Mouse (Mus musculus) E14TG2a.4 (cell line): ENCODE measurements around the gene Nebl.

ENCODE experiments used
- CTCF ChIP-seq: conservative IDR thresholded peaks from 2 replicates; pipeline ENCODE4 v1.5.1; 2014; ENCODE audit warnings: low read length
- NANOG ChIP-seq: IDR thresholded peaks from 2 replicates; pipeline ENCODE4 v1.6.1; 2014; ENCODE audit warnings: borderline replicate concordance, low read length, mixed read lengths
- POU5F1 ChIP-seq: IDR thresholded peaks from 2 replicates; pipeline ENCODE4 v1.6.1; 2014; ENCODE audit warnings: low read length, borderline replicate concordance

GRCm38 (mm10) chr2:17723268-17724019 is 7.8 kb downstream of the Nebl start:
- no peak for TF ChIP-seq CTCF
- TF ChIP-seq POU5F1, result no peak
- no peak for TF ChIP-seq NANOG
